Mouse (Mus musculus) ES-Bruce4 (cell line): Measurements from ENCODE around the gene Plpp7.

Source experiments
- CTCF ChIP-seq: IDR thresholded peaks from one replicate; pipeline ENCODE4 v1.8.1; 2011; ENCODE audit warnings: low read depth, low read length
- POLR2A ChIP-seq: IDR thresholded peaks from one replicate; pipeline ENCODE4 v1.8.1; 2011; ENCODE audit warnings: low read length; ENCODE audit not compliant: insufficient read depth

DNA sequence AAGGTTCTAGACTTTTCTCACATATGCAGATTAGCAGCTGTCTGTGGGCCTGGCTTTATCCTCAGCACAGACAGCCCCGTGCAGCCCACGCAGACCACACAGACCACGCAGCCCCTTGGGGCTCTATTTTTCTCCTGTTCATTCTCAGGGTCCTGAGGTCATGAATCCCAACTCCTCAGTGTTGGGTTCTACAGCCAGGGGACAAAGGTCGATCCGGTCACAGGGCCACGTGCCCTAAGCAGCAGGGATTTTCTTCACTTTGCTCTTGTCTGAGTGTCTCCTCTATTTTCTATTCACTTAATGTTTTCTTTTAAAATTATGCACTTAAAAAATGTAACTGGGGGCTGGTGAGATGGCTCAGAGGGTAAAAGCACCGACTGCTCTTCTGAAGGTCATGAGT is 20.0 kb upstream of the Plpp7 start:
- TF ChIP-seq CTCF (no peak), POLR2A (no peak)
